Mouse (Mus musculus) cerebellum, adult 9-10 months (tissue): Measurements from ENCODE around the gene Spdye4b.
A peak's percentile ranks its signal among the peaks of the same experiment; 100 is the strongest.

ENCODE experiments used
- DNase-seq: peaks from one replicate; pipeline ENCODE4 v3.0.0; 2022

Spdye4b gene

DNA sequence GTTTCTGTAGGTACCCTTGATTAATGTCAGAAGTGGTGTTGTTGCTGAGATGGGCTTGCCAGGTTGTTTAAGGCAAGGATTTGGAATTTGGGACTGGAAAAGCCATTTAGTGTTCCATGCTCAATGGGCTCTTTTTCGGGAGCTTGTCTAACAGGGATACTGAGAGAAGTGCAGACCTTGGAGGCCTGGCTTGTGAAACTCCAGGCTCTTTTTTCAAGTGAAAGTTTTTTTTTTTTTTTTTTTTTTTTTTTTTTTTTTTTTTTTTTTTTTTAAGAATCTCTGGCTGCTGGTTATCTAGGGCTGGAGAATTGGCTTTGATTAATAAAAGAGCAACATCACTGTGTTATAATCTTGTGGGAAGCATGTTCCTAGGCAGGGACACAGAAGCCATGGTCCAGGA lies 41.5 kb downstream of the Spdye4b start:
- no peak for DNase-seq

DNA sequence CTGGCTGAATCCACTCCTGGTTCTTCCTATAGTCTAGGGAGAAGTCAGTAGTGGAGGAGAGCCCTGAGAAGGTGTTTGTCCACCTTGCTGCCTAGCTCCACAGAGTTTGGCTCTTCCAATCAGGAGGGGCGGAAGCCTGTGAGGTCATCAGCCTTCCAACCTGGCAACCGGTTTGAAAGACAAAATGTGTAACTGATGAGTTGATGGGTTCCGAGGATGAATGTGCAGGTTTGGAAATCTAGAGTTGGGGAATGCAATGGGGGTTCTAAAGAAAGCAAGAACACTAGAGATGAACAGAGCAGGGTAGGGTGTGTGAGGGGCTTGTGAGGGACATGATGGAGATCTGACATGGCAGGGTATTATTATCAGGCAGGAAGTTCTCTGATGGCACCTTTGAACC lies 46.0 kb downstream of the Spdye4b start, which contains the start of gene Spdye4a:
Gene Spdye4a (minus strand): TSS at position 101 of the 400 bp plus-strand sequence.
- DNase-seq, result no peak

DNA sequence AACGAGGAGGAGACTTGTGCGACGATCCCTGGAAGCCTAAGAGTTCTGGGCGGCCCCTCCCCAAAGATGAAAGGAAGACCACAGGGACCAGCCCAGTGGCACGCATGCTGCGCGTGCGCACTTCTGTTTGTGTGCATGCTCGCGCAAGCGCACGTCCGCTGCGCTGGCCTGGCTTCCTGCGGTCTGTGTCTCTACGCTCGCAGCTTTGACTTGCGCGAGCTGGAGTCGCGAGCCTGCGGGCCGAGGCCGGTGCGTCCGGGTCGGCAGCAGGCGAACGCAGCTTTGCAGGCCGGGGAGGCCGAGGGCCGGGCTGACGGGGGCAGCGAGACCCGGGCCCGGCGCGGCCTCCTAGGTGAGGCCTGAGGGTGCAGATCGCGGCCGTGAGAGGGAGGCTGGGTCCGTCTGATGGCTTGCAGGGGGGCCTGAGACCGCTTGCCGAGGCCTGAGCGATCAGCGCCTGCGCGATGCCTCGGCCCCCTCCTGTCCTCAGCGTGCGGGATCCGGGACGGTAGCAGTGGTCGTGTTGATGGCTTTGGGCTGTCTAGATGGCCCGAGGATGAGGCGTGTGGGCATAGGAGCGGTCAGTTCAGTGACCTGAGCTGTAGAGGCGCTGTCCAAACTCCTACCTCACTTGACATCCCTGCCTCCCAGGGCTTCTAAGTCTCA lies 54.3 kb downstream of the Spdye4b start, which contains the start of gene Zfp12:
Gene Zfp12 (plus strand): TSS at position 136 of the 666 bp plus-strand sequence.
- peak; percentile 95 for DNase-seq

DNA sequence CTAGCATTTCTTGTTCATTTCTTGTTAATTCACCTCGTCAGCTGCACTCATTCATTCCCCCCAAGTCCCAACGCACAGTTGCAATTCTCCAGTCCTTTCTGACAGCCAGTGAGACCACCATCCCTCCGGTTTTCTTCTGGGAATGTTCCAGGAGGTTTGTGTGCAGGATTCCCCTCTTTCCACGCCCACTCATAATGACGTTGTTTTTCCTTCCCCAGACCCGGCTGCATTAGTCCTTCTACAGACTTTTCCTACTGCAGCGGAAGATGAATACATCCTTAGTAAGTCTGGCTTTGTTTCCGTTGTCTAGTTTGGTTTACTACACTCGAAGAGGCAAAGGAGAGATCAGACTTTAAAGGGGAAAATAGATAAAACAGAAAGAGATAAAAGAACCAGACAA lies 55.2 kb downstream of the Spdye4b start:
- DNase-seq, result no peak

DNA sequence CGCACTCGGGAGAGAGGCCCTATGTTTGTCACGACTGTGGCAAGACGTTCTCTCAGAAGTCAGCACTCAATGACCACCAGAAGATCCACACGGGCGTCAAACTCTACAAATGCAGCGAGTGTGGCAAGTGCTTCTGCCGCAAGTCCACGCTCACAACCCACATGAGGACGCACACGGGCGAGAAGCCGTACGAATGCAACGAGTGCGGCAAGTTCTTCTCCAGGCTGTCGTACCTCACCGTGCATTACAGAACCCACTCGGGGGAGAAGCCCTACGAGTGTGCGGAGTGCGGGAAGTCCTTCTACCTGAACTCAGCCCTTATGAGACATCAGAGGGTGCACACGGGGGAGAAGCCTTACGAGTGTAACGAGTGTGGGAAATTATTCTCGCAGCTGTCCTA lies 64.1 kb downstream of the Spdye4b start:
- no peak for DNase-seq

DNA sequence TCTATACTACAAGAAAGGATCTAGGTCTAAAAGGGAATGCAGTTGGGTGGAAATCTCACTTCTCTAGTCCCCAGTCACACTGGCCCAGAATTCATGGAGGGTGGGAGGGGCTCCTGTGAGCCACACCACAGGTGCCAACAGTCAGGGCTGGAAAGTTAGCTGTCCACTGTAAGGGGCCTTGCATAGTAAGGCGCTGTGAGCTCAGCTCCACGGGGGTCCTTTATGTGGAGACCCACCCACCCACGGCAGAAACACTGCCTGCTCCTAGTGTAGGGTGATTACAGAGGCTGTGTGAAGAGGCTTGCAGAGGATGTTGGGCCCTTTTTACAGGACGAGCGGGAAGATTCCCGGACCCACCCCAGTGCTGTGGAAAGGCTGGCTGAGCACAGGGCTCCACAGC lies 71.2 kb downstream of the Spdye4b start:
- peak; percentile 42 for DNase-seq

DNA sequence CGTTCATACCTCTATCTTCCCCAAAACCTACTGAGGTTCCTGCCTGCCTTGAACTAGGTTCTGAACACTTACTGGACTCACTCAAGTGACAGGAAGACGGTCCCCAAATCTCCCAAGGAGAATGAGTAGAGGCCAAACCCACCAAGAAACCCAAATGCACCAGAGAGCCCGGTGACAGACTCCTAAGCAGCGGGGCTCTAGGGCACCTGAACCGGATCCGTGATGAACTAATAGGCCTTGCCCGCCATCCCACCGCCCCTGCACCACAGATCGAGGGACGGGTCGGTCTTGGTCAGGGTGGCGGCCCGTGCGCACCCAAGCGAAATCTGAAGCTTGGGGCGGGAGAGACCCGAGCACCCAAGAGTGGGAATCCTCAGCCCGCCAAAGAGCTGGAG lies 72.0 kb downstream of the Spdye4b start:
- DNase-seq, result peak; percentile 43

DNA sequence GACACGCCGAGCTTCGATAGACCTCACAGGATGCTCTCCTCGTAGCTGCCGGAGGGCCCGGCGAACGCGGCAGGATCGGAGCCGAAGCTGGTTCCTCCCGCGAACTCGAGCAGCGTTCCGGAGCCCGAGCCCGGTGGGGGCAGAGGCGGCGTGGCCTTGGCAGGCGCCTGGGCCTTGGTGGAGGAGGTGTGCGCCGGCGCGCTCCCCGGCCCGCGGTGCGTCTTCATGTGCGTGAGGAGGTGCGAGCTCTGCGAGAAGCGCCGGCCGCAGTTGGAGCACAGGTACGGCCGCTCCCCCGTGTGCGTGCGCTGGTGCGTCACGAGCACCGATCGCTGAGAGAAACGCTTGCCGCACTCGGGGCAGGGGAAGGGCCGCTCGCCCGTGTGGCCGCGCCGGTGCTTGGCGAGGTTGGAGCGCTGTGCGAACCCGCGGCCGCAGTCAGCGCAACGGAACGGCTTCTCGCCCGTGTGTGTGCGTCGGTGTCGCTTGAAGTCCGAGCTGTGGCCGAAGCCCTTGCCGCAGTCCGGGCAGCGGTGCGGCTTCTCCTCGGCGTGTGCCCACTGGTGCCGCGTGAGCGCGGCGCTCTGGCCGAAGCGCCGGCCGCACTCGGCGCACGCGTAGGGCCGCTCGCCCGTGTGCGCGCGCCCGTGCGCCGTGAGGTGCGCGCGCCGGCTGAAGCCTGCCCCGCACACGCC lies 72.5 kb downstream of the Spdye4b start:
- DNase-seq, result peak; percentile 61

DNA sequence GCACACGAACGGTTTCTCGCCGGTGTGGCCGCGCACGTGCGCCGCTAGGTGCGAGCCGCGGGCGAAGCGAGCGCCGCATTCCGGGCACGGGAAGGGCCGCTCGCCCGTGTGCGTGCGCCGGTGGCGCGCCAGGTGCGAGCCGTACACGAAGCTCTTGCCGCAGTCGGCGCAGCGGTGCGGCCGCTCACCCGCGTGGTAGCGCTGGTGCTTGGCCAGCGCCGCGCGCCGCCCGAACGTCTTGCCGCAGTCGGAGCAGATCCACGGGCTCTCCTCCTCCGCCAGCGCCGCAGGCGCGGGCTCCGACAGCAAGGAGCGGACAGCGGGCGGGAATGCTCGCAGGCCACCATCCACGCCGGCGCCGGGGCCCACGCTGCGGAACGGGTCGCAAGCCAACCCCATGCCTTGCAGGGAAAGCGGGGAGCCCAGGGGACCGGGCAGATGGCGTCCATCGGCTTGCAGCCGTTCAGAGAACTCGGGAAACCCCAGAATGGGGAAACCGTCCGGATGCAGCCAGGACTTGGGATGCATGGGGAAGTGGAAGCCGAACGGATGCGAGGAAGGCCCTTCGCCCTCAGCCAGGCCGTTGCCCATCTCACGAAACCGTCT lies 73.2 kb downstream of the Spdye4b start:
- peak; percentile 59 for DNase-seq
